In genomic region chr10:7871381-7872020, GRCm38 (mm10) we compare ENCODE assay signal across 6 mouse cellular contexts.
"Had no signal": no experiment of that assay in that cellular context is flagged by ENCODE, and none has a peak within 500 bp of the region (broad histone marks: within the 10 kb centered on the region; RNA-seq: fewer than 3 reads in every experiment).

No protein-coding gene starts in this region.

- H3K4me3 ChIP-seq: layer of hippocampus, adult 2 months; liver, embryonic 13.5 days; lung, embryonic 15.5 days; midbrain, embryonic 15.5 days; neural tube, embryonic 13.5 days had no signal

- ATAC-seq: liver, postnatal 0 days; midbrain, embryonic 15.5 days had no signal

- H3K9me3 ChIP-seq: liver, embryonic 13.5 days; lung, embryonic 15.5 days; midbrain, embryonic 15.5 days; neural tube, embryonic 13.5 days had no signal

- H3K36me3 ChIP-seq: liver, embryonic 13.5 days; lung, embryonic 15.5 days; midbrain, embryonic 15.5 days; neural tube, embryonic 13.5 days had no signal

- H3K27ac ChIP-seq: layer of hippocampus, adult 2 months; liver, embryonic 13.5 days; lung, embryonic 15.5 days; midbrain, embryonic 15.5 days; neural tube, embryonic 13.5 days had no signal

- H3K4me2 ChIP-seq: liver, embryonic 13.5 days; lung, embryonic 15.5 days; midbrain, embryonic 15.5 days; neural tube, embryonic 13.5 days had no signal

- DNase-seq: liver, embryonic 13.5 days had no signal

- H3K9ac ChIP-seq: liver, embryonic 13.5 days; liver, postnatal 0 days; lung, embryonic 15.5 days; midbrain, embryonic 15.5 days; neural tube, embryonic 13.5 days had no signal
